Mouse (Mus musculus) heart, embryonic 15.5 days (tissue): ENCODE results near the gene Sh3rf1. TPM values are rescaled to one million over a fixed set of nuclear protein-coding genes. Genes with fewer than 3 reads are reported as not detected.

ENCODE experiments used
- ATAC-seq: fragments of 200-750 bp; cut with Nextera tagmentation; replicated peaks from 2 replicates; pipeline ENCODE4 v1.8.0; 2017; ENCODE audit warnings: low read depth, moderate TSS enrichment; ENCODE audit not compliant: insufficient number of reproducible peaks, insufficient read depth, low FRiP score
- H3K27ac ChIP-seq: fragments of 300-500 bp; sonication (generic); 2 replicates; pipeline ENCODE4 v1.5.1; 2015; ENCODE audit warnings: mild to moderate bottlenecking, inconsistent platforms
- H3K27me3 ChIP-seq: fragments of 300-500 bp; sonication (generic); 2 replicates; pipeline ENCODE4 v1.6.1; 2015; ENCODE audit warnings: inconsistent platforms
- H3K36me3 ChIP-seq: fragments of 300-500 bp; sonication (generic); 2 replicates; pipeline ENCODE4 v1.6.1; 2015; ENCODE audit warnings: mild to moderate bottlenecking, inconsistent platforms
- H3K4me1 ChIP-seq: fragments of 300-500 bp; sonication (generic); replicated peaks from 2 replicates; pipeline ENCODE4 v1.6.1; 2015; ENCODE audit warnings: inconsistent platforms
- H3K4me2 ChIP-seq: fragments of 300-500 bp; sonication (generic); 2 replicates; pipeline ENCODE4 v1.6.1; 2015; ENCODE audit warnings: inconsistent platforms, mild to moderate bottlenecking, moderate library complexity
- H3K4me3 ChIP-seq: fragments of 300-500 bp; sonication (generic); 2 replicates; pipeline ENCODE4 v1.5.1; 2015; ENCODE audit warnings: mild to moderate bottlenecking, inconsistent platforms
- H3K9ac ChIP-seq: fragments of 300-500 bp; sonication (generic); 2 replicates; pipeline ENCODE4 v1.6.1; 2015; ENCODE audit warnings: mild to moderate bottlenecking, inconsistent platforms
- H3K9me3 ChIP-seq: fragments of 300-500 bp; sonication (generic); replicated peaks from 2 replicates; pipeline ENCODE4 v1.6.1; 2016; ENCODE audit warnings: inconsistent platforms
- whole genome bisulfite sequencing: fragments of 180-500 bp; shearing (Covaris S2); methylation state at CpG from one replicate; pipeline ENCODE4 v1.1.7; 2015; ENCODE audit warnings: mixed read lengths; 5-methylcytosine and 5-hydroxymethylcytosine counted together
- polyA plus RNA-seq: library from polyadenylated mRNA; unstranded; fragments of >200 nt; fragmentation: Nextera tagmentation; extraction: Ambion mirVana; gene quantifications from 2 replicates; pipeline ENCODE4 v1.2.1, GENCODE M21; 2015

Sh3rf1 gene
- polyA plus RNA-seq: 4.8 and 6.5 TPM in 2 replicates

GRCm38 (mm10) chr8:61223729-61224379 lies at the start of gene Sh3rf1:
Gene Sh3rf1 (plus strand): TSS chr8:61223872.
- 0 out of 2 replicates have a peak, but pooled peaks cover 12% of the 10 kb centered on the region for H3K27me3 ChIP-seq
- 0% methylated on average over 65 of the region's 84 CpGs for WGBS
- peaks cover 22% of the 10 kb centered on the region for H3K4me1 ChIP-seq
- peak; percentile 92 for ATAC-seq
- H3K4me3 ChIP-seq: peak within 1 kb of the TSS; percentile 90
- H3K4me2 ChIP-seq: peak within 1 kb of the TSS; percentile 83
- H3K9ac ChIP-seq: peak within 1 kb of the TSS; percentile 94
- H3K27ac ChIP-seq: peak within 1 kb of the TSS; percentile 85
- H3K36me3 ChIP-seq: no peaks in the 10 kb centered on the region
- H3K9me3 ChIP-seq: no peaks in the 10 kb centered on the region

- peaks cover 7% of the 10 kb centered on the region for H3K4me1 ChIP-seq
- WGBS: 26% methylated on average over 7 of the region's 7 CpGs
- no peak overlapping the region for H3K27ac ChIP-seq
- H3K27me3 ChIP-seq: no peaks in the 10 kb centered on the region
- no peak overlapping the region for H3K9ac ChIP-seq
- H3K4me2 ChIP-seq: no peak overlapping the region
- no peaks in the 10 kb centered on the region for H3K9me3 ChIP-seq
- H3K36me3 ChIP-seq: no peaks in the 10 kb centered on the region
- no peak overlapping the region for H3K4me3 ChIP-seq
- no peak for ATAC-seq
These were observed 49.7 kb upstream of the Sh3rf1 start for GRCm38 (mm10) chr8:61173921-61174492.

- Histone ChIP-seq H3K4me1 (peaks cover 7% of the 10 kb centered on the region), H3K27me3 (no peaks in the 10 kb centered on the region), H3K4me2 (no peak overlapping the region), H3K9ac (no peak overlapping the region), H3K36me3 (no peaks in the 10 kb centered on the region), H3K4me3 (no peak overlapping the region), H3K9me3 (no peaks in the 10 kb centered on the region), H3K27ac (no peak overlapping the region)
- ATAC-seq: no peak
- 49% methylated on average over 2 of the region's 2 CpGs for WGBS
These were observed 47.8 kb upstream of the Sh3rf1 start for GRCm38 (mm10) chr8:61175876-61176275.

- no peaks in the 10 kb centered on the region for H3K9me3 ChIP-seq
- H3K27me3 ChIP-seq: no peaks in the 10 kb centered on the region
- no peak for ATAC-seq
- H3K9ac ChIP-seq: no peak overlapping the region
- no peak overlapping the region for H3K27ac ChIP-seq
- H3K4me2 ChIP-seq: no peak overlapping the region
- no peak overlapping the region for H3K4me3 ChIP-seq
- H3K4me1 ChIP-seq: peaks cover 7% of the 10 kb centered on the region
- WGBS: 62% methylated on average over 12 of the region's 12 CpGs
- H3K36me3 ChIP-seq: no peaks in the 10 kb centered on the region
These were observed 45.7 kb upstream of the Sh3rf1 start for GRCm38 (mm10) chr8:61177680-61178593.

GRCm38 (mm10) chr8:61178594-61179140 lies 45.0 kb upstream of the Sh3rf1 start:
- no peak for ATAC-seq
- Histone ChIP-seq H3K27me3 (no peaks in the 10 kb centered on the region), H3K27ac (no peak overlapping the region), H3K4me1 (peaks cover 5% of the 10 kb centered on the region), H3K4me3 (no peak overlapping the region), H3K9me3 (no peaks in the 10 kb centered on the region; the same call in 1 of the 2 replicates), H3K9ac (no peak overlapping the region), H3K4me2 (no peak overlapping the region), H3K36me3 (no peaks in the 10 kb centered on the region)
- WGBS: 55% methylated on average over 11 of the region's 11 CpGs

DNA sequence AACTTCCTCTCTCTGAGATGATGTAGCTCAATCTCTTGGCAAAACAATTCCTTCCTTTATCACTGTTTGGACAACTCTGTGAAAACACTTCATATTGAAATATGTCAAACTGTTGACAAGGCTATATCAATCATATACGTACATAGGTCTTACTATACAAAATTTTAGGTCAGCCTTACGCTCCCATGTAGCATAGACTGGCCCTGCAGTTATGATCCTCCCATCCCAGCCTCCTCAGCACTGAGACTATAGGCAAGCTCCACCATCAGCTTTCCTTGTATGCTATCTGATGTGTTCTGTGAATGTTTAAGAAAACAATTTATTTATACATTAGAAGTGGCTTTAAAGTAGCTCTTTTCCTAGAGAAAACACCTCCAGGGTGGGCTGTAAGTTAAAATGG lies 42.1 kb upstream of the Sh3rf1 start:
- no peak overlapping the region for H3K27ac ChIP-seq
- WGBS: 54% methylated on average over 2 of the region's 2 CpGs
- ATAC-seq: no peak

GRCm38 (mm10) chr8:61182020-61182419 lies 41.7 kb upstream of the Sh3rf1 start:
- H3K9me3 ChIP-seq: no peaks in the 10 kb centered on the region; the same call in 1 of the 2 replicates
- WGBS: 58% methylated on average over 4 of the region's 4 CpGs
- no peaks in the 10 kb centered on the region; the same call in 1 of the 2 replicates for H3K4me1 ChIP-seq
- H3K9ac ChIP-seq: no peak overlapping the region
- no peak overlapping the region for H3K4me2 ChIP-seq
- no peaks in the 10 kb centered on the region for H3K36me3 ChIP-seq
- no peak overlapping the region for H3K4me3 ChIP-seq
- H3K27ac ChIP-seq: no peak overlapping the region
- no peak for ATAC-seq
- no peaks in the 10 kb centered on the region for H3K27me3 ChIP-seq

More for the DNA sequence above, 42.1 kb upstream of the Sh3rf1 start:
- H3K9me3 ChIP-seq: no peaks in the 10 kb centered on the region; the same call in 1 of the 2 replicates
- H3K9ac ChIP-seq: no peak overlapping the region
- no peaks in the 10 kb centered on the region for H3K27me3 ChIP-seq
- no peaks in the 10 kb centered on the region for H3K36me3 ChIP-seq
- H3K4me3 ChIP-seq: no peak overlapping the region
- no peaks in the 10 kb centered on the region; the same call in 1 of the 2 replicates for H3K4me1 ChIP-seq
- no peak overlapping the region for H3K4me2 ChIP-seq

GRCm38 (mm10) chr8:61185274-61186198 lies 38.1 kb upstream of the Sh3rf1 start:
- no peaks in the 10 kb centered on the region for H3K27me3 ChIP-seq
- no peaks in the 10 kb centered on the region; the same call in 1 of the 2 replicates for H3K4me1 ChIP-seq
- no peak overlapping the region for H3K4me2 ChIP-seq
- no peak overlapping the region for H3K4me3 ChIP-seq
- WGBS: 59% methylated on average over 5 of the region's 5 CpGs
- no peak overlapping the region for H3K9ac ChIP-seq
- no peaks in the 10 kb centered on the region; the same call in 1 of the 2 replicates for H3K9me3 ChIP-seq
- ATAC-seq: no peak
- no peaks in the 10 kb centered on the region for H3K36me3 ChIP-seq
- no peak overlapping the region for H3K27ac ChIP-seq

DNA sequence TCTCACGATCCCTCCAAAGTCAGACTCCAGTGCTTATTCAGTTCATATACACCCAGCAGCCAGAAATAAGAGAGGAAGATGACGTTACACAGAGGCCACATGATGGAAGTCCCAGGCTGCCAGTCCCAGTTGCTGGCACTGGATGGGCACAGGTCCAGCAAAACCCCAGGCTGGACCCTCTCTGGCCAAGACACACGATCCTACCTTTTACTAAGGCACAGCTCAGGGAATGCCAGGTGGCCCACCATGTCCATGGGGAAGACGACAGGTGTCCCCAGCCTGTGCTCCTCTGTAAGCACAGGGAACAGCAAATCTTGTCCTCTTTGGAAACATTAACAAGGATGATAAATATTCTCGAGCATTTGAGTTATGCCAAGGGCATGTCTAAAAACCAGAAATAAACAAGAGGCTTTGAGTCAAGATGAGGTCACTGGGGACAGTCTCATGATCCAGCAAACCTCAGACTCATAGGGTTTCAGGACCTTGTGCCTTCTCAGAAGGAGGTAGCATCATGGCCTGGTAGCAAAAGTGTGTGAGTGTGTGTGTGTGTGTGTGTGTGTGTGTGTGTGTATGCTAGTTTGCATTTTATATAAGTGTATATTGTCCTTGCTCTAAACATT lies 29.3 kb upstream of the Sh3rf1 start:
- Histone ChIP-seq H3K4me1 (no peaks in the 10 kb centered on the region), H3K9me3 (no peaks in the 10 kb centered on the region), H3K9ac (no peak overlapping the region), H3K4me2 (no peak overlapping the region), H3K27ac (no peak overlapping the region), H3K36me3 (no peaks in the 10 kb centered on the region), H3K4me3 (no peak overlapping the region), H3K27me3 (no peaks in the 10 kb centered on the region)
- no peak for ATAC-seq
- WGBS: 75% methylated on average over 5 of the region's 5 CpGs

DNA sequence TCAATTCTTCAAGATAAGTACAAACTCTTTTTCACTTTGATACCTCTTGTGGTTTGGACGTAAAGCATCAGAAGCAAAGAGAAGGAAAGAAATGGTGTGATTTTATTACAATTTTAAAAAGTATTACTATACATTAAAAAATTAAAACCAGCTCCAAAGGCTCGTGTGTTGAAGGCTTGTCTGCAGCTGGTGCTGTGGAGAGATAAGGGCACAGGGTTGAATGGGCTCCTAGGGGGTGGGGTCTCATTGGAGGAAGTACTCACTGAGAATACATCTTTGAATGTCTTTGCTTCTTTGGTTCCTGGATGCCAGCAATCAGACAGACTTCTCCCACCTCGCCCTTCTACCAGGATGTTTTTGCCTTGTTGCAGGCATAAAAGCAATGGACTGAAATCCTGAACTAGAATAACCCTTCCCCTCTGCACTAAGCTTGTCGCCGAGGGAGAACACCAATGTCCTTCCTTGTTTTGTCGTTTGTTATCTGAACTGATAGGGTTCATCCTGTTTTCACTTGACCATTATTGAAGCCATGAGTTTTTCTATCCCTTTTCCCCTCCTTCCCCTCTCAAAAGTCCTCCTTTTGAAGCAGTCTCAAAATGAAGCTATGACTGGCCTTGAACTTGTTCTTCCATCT lies 23.3 kb upstream of the Sh3rf1 start:
- H3K9me3 ChIP-seq: no peaks in the 10 kb centered on the region
- no peak overlapping the region for H3K4me3 ChIP-seq
- H3K9ac ChIP-seq: no peak overlapping the region
- 33% methylated on average over 6 of the region's 6 CpGs for WGBS
- H3K4me2 ChIP-seq: no peak overlapping the region
- no peaks in the 10 kb centered on the region for H3K36me3 ChIP-seq
- no peak for ATAC-seq
- no peaks in the 10 kb centered on the region for H3K27me3 ChIP-seq
- no peak overlapping the region for H3K27ac ChIP-seq
- no peaks in the 10 kb centered on the region for H3K4me1 ChIP-seq
